Mouse (Mus musculus): ENCODE results near the gene Taf5l. TPM values are rescaled to one million over a fixed set of nuclear protein-coding genes. Genes with fewer than 3 reads are reported as not detected.
"Not testable (repeated sequence)": the region's sequence is repeated elsewhere in the genome, so short reads cannot be mapped to it uniquely, and the experiment has no call there.

The Taf5l gene
- 26.4 and 31.1 TPM in 2 replicates for polyA plus RNA-seq (2012; rRNA removed)

DNA sequence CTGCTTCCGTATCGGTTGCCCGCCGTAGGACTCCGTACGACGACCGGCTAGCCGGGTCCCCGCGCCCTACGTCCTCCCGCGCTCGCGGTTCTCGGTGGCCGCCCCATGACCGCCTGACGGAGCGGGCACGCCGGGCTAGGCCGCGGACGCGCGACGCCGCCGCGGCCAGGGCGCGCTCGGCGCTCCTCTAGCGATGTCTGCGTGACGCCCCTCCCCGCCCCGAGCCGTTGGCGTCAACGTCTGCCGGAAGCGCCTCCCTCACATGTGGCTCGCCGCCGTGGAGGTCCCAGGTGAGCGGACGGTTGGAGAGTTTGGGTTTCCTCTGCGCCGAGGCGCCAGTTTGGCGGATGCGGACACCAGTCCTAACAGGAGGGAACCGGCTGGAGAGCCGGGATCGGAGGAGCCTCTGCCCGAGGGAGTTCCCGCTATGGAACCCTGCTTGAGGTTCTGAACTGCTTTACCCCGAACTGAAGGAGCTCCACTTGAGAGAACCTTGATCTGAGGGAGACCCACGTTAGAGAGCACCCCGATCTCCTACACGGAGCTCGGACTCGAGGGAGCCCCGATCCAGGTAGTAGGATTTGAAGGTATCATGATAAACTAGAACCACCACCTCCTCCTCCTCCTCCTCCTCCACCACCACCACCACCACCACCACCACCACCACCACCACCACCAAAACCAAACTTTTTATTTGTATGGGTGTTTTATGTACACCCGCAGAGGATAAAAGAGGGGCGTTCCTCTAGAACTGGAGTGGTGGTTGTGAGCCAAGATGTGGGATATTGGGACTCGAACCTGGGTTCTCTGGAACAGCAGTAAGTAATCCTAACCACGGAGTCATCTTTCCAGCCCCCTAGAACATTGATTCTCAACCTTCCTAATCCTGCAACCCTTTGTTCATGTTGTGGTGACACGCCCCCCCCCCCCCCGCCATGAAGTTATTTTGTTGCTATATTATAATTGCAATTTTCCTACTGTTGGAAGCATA lies at the start of gene Taf5l, which contains the start of gene Urb2:
TSS of gene Taf5l (minus strand) at position 161 of the 991 bp plus-strand sequence.
TSS of gene Urb2 (plus strand) at position 272 of the 991 bp plus-strand sequence.
- peak; percentile 96 for DNase-seq (ENCODE audit: low spot score)

DNA sequence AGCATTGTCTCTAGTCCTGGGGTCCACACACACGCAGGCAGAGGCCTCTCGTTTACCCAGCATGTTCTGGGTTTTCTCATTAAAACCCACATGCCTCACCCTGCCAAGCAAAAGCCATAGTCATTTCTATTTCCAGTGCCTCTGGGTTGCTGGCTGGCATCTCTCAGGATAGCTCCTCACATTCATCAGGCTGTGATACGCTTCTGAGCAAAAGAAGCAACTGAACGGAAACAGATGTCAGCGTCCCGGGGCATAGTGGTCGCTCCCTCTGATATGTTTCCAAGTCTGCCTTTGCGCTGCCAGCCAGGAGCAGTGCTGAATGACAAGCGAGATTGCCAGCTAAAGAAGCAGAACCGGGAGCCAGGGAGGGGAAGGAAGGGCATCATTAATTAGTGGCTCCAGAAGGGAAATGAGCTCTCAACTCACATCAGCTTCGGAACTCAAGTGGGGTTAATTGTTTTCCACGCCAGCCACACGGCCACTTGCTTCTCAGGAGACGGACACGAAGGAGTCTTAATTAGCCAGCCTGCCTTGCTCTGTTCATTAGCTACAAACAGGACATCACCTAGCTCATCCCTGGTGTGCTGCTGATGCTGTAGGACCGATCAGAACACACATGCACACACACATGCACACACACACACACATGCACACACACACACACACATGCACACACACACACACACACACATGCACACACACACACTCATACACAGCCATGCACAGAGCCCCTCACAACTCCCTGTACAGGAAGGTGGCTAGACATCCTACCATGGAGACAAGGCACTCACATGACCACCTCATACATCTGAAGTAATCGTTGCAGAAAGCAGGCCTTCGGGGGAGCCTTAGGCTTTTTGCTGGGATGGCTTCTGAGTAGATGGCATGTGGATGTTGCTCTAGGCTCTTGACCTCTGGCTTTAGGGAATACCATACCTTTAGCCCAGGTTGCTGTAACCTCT lies 49.4 kb upstream of the Taf5l start:
- no peak for DNase-seq (ENCODE audit: low spot score)

DNA sequence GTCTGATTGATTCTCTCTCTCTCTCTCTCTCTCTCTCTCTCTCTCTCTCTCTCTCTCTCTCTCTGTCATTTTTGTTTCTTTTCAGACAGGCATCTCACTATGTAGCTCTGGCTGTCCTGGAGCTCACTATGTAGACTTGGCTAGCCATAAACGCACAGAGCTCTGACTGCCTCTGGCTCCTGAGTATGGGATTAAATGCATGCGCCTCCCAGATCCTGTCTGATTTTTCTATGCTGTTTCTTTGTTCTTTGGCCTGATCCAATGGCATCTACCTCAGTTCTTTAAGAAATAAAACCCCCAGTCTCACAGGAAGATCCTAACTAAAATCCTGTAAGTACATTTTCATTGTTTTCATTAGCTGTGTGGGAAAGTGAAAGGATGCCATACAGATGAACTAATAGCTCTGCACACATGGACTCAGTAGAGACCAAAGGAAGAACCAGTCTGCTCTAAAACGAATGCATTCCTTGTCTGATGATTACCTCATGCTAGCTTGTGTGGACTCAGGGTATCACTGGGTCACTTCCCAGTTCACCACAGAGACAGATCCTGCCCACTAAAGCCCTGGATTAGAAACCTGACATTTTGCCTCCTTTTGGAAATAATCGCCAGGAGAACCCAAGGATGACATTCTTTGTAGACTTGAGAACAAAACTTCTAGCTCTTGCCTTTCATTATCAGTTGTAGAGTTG lies 46.0 kb upstream of the Taf5l start:
- DNase-seq (ENCODE audit: low spot score) = no peak

DNA sequence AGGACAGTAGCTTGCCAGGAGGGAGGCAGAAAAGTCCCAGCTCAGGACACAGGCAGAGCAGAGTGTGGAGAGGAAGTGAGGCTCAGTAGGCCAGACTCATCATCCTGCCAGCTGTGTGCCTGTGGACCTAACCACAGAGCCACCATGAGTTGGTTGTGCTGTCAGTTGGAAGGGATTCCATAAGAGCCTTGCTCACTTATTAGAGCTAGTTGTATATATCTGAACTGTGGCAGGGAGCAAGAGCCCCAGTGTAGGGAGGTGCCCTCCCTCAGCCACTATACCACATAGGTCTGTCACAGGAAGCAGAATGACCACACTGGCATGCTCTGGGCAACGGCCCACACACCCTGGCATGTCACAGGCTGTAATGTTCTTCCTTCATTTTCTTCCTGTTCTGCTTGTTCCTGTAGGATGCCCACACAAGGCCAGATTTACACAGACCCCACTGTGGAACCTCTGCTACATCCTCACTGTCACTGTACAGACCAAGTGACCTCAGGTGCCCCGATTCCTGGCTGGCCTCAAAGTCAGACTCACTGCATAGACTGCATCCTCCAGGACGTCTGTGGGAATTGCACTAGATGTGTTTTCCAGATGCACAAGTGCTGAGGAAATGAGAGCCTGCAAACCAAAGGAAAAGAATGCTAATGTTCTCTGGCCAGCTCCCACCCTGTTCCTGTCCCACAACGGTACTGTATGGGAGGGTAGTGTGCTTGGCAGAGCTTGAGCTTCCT lies 45.3 kb upstream of the Taf5l start:
- no peak for DNase-seq (ENCODE audit: low spot score)

DNA sequence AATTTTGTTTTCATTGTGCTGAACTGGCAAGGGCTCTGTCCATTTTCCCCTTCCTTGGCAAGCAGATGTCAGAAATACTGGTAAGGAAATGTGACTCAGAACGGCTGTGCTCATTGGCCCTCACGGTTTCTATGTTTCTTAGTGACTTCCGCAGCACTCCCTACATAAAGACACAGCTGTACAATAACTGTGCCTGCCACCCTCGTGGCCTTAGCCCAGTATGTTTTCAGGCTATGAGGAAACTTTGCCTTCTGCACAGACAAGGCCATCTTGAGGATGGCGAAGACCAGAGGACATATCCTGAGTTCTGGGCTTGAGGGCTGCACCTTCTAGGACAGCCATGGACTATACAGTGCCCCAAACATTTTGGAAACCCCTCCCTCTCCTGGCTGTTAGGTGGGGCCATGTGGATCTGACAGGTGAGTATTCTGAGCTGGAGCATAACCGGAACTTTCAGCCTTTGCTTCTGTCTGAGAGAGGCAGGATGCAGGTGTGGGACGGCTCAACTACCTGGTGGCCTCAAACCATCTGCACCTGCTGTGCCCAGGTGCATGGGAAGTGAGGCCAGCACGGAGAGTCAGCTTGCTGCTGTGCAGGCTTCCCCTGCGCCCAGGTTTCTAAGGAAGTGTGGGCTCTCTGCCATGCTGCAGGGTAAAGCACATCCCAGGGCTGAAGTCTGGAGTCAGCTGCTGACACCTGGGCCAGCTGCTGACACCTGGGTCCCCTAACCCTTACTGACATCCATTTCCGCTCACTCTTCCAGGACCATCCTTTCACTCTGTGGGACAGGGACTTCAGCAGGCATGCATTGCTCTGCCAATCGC lies 35.8 kb upstream of the Taf5l start:
- no peak for DNase-seq (ENCODE audit: low spot score)

DNA sequence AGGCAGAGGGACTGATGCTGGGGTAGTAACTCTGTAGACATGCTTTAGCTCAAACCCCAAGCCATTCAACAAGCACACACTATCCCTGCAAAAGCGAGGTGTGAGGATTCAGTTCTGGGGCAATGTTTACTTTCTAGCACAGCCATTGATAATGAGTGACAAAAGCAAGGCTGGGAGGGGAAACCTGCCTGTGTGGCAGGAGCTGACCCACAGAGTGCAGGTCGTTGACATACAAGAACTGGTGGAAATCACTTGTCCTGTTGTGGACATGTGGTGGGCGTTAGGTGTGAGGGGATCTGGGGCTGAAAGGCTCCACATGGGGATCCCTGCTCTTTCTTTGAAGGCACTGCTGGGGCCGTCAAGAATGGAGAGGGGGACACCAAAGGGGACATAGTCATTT lies 31.4 kb upstream of the Taf5l start:
- DNase-seq (ENCODE audit: low spot score) = no peak

DNA sequence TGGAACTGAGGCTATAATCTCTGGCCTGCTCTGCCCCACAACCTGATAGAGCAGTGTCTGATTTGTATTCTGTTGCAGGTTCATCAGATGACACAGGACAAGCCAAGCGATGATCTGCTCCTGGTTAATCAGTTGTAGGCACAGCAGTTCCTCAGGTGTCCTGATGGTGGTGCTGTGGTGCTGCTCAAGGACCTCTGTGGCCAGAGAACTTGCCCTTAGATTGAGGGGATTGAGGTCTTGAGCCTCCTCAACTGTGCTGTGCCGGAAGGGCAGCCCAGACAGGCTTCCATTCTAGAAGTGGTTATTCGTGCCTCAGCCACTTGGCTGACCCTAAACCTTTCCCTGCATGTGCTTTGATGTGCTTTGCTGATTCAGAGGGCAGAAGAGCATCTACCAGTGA lies 30.9 kb upstream of the Taf5l start:
- peak; percentile 50 for DNase-seq (ENCODE audit: low spot score)

DNA sequence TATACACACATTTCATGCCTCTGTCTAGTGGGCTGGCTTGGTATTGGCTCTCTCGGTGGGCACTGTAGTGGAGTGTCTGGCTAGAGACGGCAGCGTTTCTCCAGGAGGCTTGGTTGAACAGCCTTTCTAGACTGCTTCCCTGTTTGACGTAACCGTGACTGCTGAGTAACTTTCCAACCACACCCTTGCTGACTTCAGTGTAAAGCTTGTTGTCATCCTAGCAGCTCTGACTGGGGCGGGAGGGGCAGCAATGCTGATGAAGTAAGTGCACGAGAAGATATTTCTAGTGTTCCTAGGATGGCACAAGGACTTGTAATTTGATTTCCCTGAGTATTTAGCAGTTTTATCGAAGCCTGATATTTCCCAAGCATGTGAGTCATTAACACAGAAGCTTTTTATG lies 24.7 kb upstream of the Taf5l start:
- no peak for DNase-seq (ENCODE audit: low spot score)

DNA sequence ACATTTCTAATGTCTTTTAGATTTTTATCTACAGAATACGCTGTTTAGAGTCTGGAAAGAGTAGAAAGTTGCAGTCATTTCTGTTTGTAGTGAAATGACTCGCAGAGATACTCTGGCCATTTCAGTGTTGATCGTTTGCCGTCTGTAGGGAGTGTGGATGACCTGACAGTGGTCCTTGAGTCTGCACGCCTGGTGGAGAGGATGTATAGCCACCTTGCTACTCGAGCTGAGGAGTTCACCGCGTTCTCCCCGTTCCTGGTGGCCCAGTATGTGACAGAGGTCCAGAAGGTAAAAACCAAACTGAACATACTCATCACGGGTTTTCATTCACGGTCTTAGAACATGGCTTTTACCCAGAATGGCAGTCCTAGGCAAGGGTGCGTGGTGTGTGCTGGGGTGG lies 23.7 kb upstream of the Taf5l start:
- no peak for DNase-seq (ENCODE audit: low spot score)

DNA sequence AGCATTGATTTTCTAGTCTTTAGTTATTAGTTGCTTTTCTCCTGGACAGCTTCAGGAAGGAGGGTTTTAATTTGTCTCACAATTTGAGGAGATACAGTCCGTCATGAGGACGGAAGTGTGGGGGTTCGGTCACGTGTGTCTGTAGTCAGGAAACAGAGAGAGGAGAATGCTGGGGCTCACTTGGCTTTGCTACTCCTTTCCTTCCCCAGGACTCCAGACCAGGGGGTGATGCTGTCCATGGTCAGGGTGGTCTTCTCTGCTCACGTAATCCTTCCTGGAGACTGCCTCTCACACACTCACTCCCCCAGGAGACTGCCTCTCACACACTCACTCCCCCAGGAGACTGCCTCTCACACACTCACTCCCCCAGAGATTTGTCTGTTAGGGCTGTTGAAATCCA lies 23.2 kb upstream of the Taf5l start:
- no peak for DNase-seq (ENCODE audit: low spot score)

DNA sequence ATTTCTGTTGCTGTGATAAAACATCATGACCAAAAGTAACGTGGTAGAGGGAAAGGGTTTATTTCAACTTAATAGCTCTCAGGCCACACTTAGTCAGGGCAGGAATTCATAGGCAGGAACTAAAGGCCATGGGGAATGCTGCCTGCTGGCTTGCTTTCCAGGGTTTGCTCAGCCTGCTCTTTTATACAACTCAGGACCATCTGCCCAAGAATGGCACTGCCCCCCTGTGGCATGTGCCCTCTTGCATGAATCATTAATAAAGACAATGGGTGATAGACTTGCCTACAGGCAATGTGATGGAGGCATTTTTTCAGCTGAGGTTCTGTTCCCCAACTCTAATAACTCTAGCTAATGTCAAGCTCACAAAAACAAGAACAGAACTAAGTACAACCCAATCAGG lies 21.0 kb upstream of the Taf5l start:
- no peak for DNase-seq (ENCODE audit: low spot score)

DNA sequence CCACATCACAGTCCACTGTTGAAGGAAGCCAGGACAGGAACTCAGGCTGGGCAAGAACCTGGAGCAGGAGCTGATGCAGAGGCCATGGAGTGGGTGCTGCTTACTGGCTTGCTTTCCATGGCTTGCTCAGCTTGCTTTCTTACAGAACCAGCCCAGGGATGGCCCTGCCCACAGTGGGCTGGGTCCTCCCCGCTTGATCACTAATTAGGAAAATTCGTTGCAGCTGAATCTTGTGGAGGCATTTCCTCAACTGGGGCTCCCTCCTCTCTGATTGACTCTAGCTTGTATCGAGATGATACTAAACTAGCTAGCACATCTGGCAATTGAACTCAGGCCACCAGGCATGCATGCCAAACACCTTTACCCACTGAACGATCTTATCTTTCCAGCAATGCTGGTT lies 18.2 kb upstream of the Taf5l start:
- no peak for DNase-seq (ENCODE audit: low spot score)

DNA sequence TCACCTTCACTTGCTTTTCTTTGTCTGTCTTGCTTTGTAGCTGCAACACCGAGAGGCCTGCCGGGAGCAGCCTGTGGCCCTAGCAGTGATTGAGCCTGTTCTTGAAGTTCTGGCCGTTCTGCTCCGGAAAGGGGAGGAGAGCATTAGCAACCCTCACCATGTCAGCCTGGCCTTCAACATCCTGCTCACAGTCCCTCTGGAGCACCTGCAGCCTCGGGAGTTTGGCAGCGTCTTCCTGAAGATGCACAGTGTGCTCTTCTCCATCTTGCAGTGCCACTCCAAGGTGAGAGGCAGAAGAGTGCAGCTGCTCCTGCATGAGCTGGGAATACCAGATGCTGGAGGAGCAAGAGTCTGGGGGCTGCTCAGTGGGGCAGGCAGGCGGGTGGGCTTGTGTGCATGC lies 16.9 kb upstream of the Taf5l start:
- no peak for DNase-seq (ENCODE audit: low spot score)

DNA sequence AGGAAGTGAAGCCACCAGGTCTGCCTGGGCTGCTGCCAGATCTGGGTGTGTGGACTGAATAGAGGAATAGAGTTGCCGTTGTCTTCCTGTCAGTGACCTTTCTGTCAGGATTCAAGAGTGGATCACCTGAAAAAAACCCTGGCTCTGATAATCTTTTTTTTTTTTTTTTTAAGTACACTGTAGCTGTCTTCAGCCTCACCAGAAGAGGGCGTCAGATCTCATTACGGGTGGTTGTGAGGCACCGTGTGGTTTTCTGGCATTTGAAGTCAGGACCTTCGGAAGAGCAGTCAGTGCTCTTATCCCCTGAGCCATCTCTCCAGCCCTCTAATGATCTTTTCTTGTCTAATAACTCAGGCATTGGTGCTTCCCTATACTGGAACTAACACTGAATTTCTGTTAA lies 12.2 kb upstream of the Taf5l start:
- DNase-seq (ENCODE audit: low spot score) = no peak

DNA sequence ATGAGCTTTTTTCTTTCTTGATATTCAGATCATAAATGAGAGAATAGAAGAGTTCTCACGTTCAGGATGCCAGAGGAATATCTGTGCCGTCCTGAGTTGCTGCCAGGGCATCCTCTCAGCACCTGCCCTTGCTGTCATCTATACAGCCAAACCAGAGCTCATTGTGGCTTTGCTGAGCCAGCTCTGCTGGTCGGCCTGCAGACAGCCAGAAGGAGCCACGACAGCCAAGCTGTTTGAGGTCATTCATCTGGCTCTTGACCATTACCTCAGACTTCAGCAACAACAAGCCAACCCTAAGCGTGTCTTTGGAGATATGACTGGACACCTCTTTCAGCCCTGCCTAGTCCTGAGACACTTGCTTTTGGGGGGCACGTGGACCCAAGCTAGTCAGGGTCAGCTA lies 6.6 kb upstream of the Taf5l start:
- DNase-seq (ENCODE audit: low spot score) = no peak

DNA sequence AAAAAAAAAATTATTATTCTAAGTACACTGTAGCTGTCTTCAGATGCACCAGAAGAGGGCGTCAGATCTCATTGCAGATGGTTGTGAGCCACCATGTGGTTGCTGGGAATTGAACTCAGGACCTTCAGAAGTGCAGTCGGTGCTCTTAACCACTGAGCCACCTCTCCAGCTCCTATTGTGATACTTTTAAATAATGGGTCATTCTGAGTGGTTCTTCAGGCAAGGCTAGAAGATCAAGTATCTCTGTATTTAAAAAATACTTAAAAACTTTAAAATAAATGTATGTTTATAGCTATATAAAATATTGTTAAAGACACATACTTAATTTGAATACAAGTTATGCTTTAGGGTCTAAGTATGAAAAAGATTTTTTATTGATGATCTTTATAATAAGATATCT lies 5.1 kb upstream of the Taf5l start:
- not testable (repeated sequence) for DNase-seq (ENCODE audit: low spot score)

DNA sequence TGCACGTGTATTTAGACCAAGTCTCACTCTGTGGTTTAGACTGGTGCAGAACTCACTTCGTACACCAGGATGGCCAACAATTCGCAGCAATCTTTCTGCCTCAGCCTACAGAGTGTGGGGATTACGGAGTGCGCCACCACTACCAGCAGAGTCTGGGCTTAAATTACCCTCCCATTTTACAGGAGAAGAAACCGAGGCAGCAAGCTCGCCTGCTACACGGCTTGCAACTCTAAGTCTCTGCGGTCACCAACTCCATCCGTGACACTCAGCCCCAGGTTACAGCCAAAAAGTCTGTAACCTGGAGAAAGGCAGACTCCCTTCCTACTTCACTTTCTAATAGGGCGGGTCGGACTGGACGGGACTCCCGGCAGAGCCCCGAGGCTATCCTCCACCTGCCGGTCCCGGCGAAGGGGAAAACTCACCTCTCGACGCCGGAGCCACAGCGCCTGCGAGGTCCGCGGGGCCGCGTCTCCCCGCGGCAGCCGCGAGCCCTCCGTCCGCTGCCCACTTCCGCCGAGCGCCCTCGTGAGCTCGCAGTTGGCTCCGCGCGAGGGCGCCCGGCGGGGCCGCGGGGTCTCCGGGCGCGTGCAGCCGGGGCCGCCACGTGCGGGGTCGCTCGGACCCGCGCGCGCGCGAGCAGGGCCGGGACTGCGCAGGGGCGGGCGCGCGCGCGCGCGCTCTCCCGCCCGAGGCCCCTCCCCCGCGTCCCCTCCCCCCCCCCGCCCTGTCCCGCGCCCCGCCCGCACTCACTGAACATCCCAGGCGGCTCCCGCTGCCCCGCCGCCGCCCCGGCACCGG lies 559 bp downstream of the Taf5l start:
- DNase-seq (ENCODE audit: low spot score) = peak; percentile 58

DNA sequence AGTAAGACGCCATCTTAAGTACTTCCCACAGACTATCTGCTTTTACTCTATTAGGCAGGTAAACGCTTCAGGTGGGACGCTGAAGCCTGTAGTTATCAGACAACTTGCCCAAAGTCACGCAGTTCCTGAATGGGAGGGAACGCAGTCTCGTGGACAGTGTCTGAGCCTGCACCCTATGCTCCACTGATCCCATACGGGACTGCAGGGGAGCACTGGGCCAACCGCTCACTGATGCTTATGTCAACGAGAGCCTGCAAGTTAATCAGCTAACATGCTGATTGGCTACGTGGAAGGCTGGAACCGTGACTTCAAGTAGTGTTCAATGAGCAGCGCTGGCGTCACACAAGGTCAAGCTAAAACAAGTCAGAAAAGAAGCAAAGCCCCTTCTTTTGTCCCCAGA lies 1.4 kb downstream of the Taf5l start:
- DNase-seq (ENCODE audit: low spot score) = no peak

DNA sequence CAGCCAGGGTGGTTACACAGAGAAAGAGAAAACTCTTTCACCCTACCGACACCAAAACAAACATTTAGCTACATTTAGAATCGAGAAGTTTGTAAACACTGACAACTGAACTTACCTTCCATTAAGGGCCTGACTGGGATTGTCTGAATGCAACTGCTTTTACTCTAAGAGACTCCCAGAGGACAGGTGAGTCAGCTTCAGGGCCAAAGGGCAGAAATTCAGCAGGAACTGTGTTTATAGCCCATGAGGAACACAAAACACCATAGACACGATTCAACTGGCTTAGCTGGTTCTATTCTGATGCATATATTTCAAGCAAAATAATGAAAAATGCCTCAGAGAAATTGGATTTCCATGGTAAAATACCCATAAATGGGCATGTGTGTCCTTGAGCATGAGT lies 6.4 kb downstream of the Taf5l start:
- no peak for DNase-seq (ENCODE audit: low spot score)

All from urinary bladder, adult 2 months (tissue).